Mouse (Mus musculus) brain, embryonic 14.5 days (tissue): ENCODE measurements around the gene Cops7a. TPM values are rescaled to one million over a fixed set of nuclear protein-coding genes. Genes with fewer than 3 reads are reported as not detected.

Source experiments
- DNase-seq: peaks from one replicate; pipeline ENCODE4 v3.0.0-alpha.2; 2011; ENCODE audit warnings: low read depth
- CTCF ChIP-seq: fragments of 200-500 bp; IDR thresholded peaks from 2 replicates; pipeline ENCODE4 v1.5.1; 2012; ENCODE audit warnings: inconsistent platforms, mild to moderate bottlenecking, moderate library complexity, borderline replicate concordance; ENCODE audit not compliant: insufficient read depth, insufficient read length; ENCODE audit errors: extremely low read depth
- POLR2A ChIP-seq: fragments of 200-500 bp; IDR thresholded peaks from 2 replicates; pipeline ENCODE4 v1.6.1; 2012; ENCODE audit warnings: mild to moderate bottlenecking, inconsistent platforms, borderline replicate concordance; ENCODE audit not compliant: poor library complexity, insufficient read depth, insufficient read length, severe bottlenecking; ENCODE audit errors: extremely low read depth
- polyA plus RNA-seq: library from polyadenylated mRNA; depleted of rRNA; stranded (reverse); fragments of >200 nt; gene quantifications from 2 replicates; pipeline ENCODE4 v1.2.3, GENCODE M21; 2012

Gene Cops7a
- polyA plus RNA-seq, 1 experiment = 130 TPM

- no peak for DNase-seq
- no peak for TF ChIP-seq CTCF
- no peak for TF ChIP-seq POLR2A
Observed at GRCm38 (mm10) chr6:124930231-124930630, 35.1 kb downstream of the Cops7a start.

GRCm38 (mm10) chr6:124925941-124926340, 39.4 kb downstream of the Cops7a start:
- peak; percentile 59 for DNase-seq
- TF ChIP-seq CTCF = no peak
- TF ChIP-seq POLR2A = no peak

- DNase-seq = no peak
- TF ChIP-seq POLR2A = no peak
- no peak for TF ChIP-seq CTCF
Observed at GRCm38 (mm10) chr6:124925173-124925793, 40.1 kb downstream of the Cops7a start.

GRCm38 (mm10) chr6:124921539-124921938, 43.8 kb downstream of the Cops7a start:
- no peak for DNase-seq
- TF ChIP-seq CTCF (no peak), POLR2A (no peak)

- TF ChIP-seq CTCF (no peak), POLR2A (no peak)
- peak; percentile 40 for DNase-seq
Observed at GRCm38 (mm10) chr6:124920318-124921085, 44.8 kb downstream of the Cops7a start.

- TF ChIP-seq CTCF (no peak), POLR2A (no peak)
- peak; percentile 99 for DNase-seq
Observed at GRCm38 (mm10) chr6:124919695-124920317, 45.5 kb downstream of the Cops7a start, which contains the start of gene Ptms. Gene Ptms (minus strand): TSS chr6:124920103.

- DNase-seq = no peak
- TF ChIP-seq POLR2A = no peak
- TF ChIP-seq CTCF = no peak
Observed at GRCm38 (mm10) chr6:124918890-124919627, 46.3 kb downstream of the Cops7a start.

GRCm38 (mm10) chr6:124918331-124918690, 47.0 kb downstream of the Cops7a start:
- no peak for DNase-seq
- TF ChIP-seq CTCF (no peak), POLR2A (no peak)

GRCm38 (mm10) chr6:124917518-124918330, 47.6 kb downstream of the Cops7a start:
- TF ChIP-seq CTCF (no peak), POLR2A (peak; percentile 99)
- peak; percentile 99 for DNase-seq
